Mouse (Mus musculus) E14TG2a.4 (cell line): ENCODE data around the gene Gm5039.

ENCODE experiments used
- CTCF ChIP-seq: conservative IDR thresholded peaks from 2 replicates; pipeline ENCODE4 v1.5.1; 2014; ENCODE audit warnings: low read length
- NANOG ChIP-seq: IDR thresholded peaks from 2 replicates; pipeline ENCODE4 v1.6.1; 2014; ENCODE audit warnings: borderline replicate concordance, low read length, mixed read lengths

GRCm38 (mm10) chr12:88367673-88368072 is 43.8 kb upstream of the Gm5039 start:
- TF ChIP-seq CTCF: no peak
- no peak for TF ChIP-seq NANOG
